Mouse (Mus musculus) E14TG2a.4 (cell line): ENCODE measurements around the gene Gm20388.

Experiments used
- CTCF ChIP-seq: conservative IDR thresholded peaks from 2 replicates; pipeline ENCODE4 v1.5.1; 2014; ENCODE audit warnings: low read length
- NANOG ChIP-seq: IDR thresholded peaks from 2 replicates; pipeline ENCODE4 v1.6.1; 2014; ENCODE audit warnings: borderline replicate concordance, low read length, mixed read lengths
- POU5F1 ChIP-seq: IDR thresholded peaks from 2 replicates; pipeline ENCODE4 v1.6.1; 2014; ENCODE audit warnings: low read length, borderline replicate concordance

DNA sequence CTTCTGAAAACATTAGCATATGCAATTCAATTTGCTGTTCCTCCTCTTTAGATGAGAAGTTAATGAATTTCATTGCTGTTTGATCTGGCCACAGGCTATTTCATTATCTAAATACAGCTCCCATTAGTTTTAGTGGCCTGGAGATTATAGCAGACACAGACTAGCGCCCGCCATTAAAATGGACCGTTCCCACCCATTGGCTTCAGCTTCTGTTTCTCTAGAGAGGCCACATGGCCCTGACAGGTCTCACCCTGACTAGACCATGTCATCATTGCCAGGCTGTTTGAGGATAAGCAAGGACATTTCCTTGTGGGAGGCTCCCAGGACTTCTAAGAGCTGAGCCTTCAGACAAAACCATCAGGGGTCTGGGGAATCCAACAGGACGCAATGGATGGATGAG, 3774.8 kb downstream of the Gm20388 start:
- TF ChIP-seq CTCF, result no peak
- TF ChIP-seq POU5F1, result no peak
- no peak for TF ChIP-seq NANOG
